Mouse (Mus musculus): Measurements from ENCODE around the gene Tex2. TPM values are rescaled to one million over a fixed set of nuclear protein-coding genes. Genes with fewer than 3 reads are reported as not detected.
"Not testable (repeated sequence)": the region's sequence is repeated elsewhere in the genome, so short reads cannot be mapped to it uniquely, and the experiment has no call there.

Tex2 gene
- polyA plus RNA-seq, 1 experiment from 2014 or later, result 18.3 TPM

DNA sequence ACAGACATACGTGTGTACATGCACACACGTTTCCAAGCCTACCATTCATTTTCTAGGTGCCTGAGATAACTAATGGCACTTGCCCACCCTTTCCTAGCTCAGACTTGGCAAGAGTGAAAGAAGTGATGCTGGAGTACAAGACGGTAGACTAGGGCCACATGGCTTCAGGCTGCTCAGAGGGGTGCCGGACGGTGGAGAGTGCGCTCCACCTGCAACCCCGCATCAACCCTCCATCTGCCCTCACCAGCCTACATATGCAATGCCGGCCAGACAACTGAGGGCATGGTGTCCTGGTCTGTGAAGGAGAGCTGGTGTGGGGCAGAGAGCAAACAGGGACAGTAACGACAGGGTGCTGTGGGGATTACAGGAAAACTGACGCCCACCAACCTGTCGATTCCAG is 22.0 kb downstream of the Tex2 start:
- no peak overlapping the region for H3K4me2 ChIP-seq (replicated peaks)
- no peak overlapping the region for H3K27ac ChIP-seq
- ATAC-seq, result no peak
- H3K4me1 ChIP-seq (replicated peaks), result no peaks in the 10 kb centered on the region; the same call in 1 of the 2 replicates
- 90% methylated on average over 11 of the region's 11 CpGs for WGBS
- H3K36me3 ChIP-seq, result no peaks in the 10 kb centered on the region
- H3K4me3 ChIP-seq (replicated peaks), result no peak overlapping the region
- no peaks in the 10 kb centered on the region for H3K27me3 ChIP-seq
- H3K9ac ChIP-seq (replicated peaks), result no peak overlapping the region
- H3K9me3 ChIP-seq, result no peaks in the 10 kb centered on the region

DNA sequence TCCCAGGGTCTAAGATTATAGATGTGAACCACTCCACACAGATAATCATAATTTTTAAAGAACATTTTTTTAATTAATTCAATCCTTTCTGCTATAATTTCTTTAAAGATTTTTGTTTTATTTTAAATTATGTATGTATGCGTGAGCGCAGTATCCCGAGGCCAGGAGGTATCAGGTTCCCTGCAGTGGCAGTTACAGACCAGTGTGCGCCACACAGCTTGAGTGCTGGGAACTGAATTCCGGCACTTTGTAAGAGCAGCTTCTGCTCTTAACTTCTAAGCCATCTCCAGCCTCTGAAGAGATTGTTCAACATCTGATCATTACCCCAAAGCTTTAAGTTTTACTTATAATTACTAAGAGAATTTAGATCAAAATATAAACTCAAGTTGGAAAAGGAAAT is 23.1 kb downstream of the Tex2 start:
- Histone ChIP-seq H3K4me1 (replicated peaks) (no peaks in the 10 kb centered on the region; the same call in 1 of the 2 replicates), H3K27ac (no peak overlapping the region), H3K9me3 (no peaks in the 10 kb centered on the region), H3K4me3 (replicated peaks) (no peak overlapping the region), H3K27me3 (no peaks in the 10 kb centered on the region), H3K36me3 (no peaks in the 10 kb centered on the region), H3K9ac (replicated peaks) (no peak overlapping the region), H3K4me2 (replicated peaks) (no peak overlapping the region)
- ATAC-seq, result no peak
- WGBS, result 46% methylated on average over 5 of the region's 5 CpGs

DNA sequence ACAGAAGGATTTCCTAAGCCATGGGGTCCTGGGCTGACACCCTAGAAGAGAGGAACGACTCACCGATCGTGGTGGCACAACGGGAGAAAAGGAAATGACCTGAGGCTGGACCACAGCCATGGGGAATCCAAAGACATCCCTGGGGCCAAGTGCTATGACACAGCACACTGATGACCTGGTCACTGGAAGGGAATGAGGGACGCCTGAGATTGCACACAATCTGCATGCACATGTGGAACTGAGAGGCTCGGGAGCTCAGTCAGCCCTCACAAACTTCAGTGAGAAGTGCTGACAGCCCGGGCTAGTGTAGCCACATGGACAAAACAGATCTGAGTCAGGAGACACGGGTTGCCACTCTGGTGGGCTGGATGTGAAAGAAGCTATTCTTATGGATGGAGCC is 24.4 kb downstream of the Tex2 start:
- H3K27ac ChIP-seq, result no peak overlapping the region
- no peaks in the 10 kb centered on the region for H3K9me3 ChIP-seq
- WGBS, result 58% methylated on average over 8 of the region's 8 CpGs
- no peaks in the 10 kb centered on the region for H3K27me3 ChIP-seq
- no peak for ATAC-seq
- no peaks in the 10 kb centered on the region; the same call in 1 of the 2 replicates for H3K4me1 ChIP-seq (replicated peaks)
- no peaks in the 10 kb centered on the region for H3K36me3 ChIP-seq
- H3K4me3 ChIP-seq (replicated peaks), result no peak overlapping the region
- H3K9ac ChIP-seq (replicated peaks), result no peak overlapping the region
- no peak overlapping the region for H3K4me2 ChIP-seq (replicated peaks)

DNA sequence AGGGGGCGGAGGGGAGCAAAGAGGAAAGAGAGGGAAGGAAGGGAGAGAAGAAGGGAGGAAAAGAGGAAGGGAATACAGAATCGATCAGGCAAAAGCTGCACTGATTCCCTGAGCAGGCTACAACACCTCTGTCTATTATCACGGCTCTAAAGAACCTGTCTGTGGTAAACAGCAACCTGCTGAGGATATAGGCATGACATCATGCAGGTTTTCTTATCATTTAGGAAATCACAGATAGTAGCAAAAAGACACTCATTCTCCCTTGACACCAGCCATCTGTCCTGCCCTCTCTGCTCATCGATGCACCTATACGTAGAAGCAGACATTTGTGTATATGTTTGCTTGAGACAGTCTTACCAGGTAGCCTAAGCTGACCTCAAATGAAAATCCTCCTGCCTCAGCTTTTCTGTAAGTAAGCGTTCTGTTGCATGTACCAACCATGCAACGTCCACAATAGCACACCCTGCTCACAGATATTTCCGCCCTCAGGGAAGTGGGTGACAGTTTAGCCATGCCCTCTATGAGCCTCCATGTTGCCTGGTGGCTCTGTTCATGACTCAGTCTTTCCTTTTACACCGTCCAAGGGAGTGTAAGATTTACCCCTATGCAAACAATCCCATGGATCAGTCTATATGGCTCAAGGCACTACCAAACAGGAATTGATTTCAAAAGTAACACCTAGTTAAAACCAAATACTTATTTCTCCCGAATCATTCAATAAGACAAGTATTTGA is 25.3 kb downstream of the Tex2 start:
- no peak for ATAC-seq
- 88% methylated on average over 10 of the region's 10 CpGs for WGBS
- Histone ChIP-seq H3K4me2 (replicated peaks) (no peak overlapping the region), H3K27me3 (no peaks in the 10 kb centered on the region), H3K4me1 (replicated peaks) (no peaks in the 10 kb centered on the region; the same call in 1 of the 2 replicates), H3K27ac (no peak overlapping the region), H3K4me3 (replicated peaks) (no peak overlapping the region), H3K9me3 (no peaks in the 10 kb centered on the region), H3K36me3 (no peaks in the 10 kb centered on the region), H3K9ac (replicated peaks) (no peak overlapping the region)

DNA sequence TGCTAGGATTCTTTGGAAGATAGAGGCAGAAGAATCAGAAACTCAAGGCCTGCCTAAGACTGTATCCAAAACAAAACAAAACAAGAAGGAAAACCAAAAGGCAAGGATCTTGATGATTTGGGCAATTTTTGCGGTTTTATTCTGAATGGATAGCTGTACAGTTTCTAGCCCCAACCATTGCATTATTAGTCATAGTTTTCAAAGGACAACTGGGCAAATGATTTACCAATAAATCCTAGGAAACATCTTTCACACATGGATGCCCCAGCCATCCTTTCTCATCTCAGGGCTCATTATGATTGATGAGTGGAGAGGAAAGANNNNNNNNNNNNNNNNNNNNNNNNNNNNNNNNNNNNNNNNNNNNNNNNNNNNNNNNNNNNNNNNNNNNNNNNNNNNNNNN is 29.4 kb downstream of the Tex2 start:
- no peaks in the 10 kb centered on the region for H3K36me3 ChIP-seq
- H3K9ac ChIP-seq (replicated peaks), result no peak overlapping the region
- H3K4me2 ChIP-seq (replicated peaks), result no peak overlapping the region
- H3K27me3 ChIP-seq, result no peaks in the 10 kb centered on the region
- 95% methylated on average over 1 of the region's 1 CpGs for WGBS
- ATAC-seq, result no peak
- no peaks in the 10 kb centered on the region for H3K9me3 ChIP-seq
- no peaks in the 10 kb centered on the region; the same call in 1 of the 2 replicates for H3K4me1 ChIP-seq (replicated peaks)
- H3K4me3 ChIP-seq (replicated peaks), result no peak overlapping the region
- peak overlapping the region; percentile 14; the same call in 1 of the 2 replicates for H3K27ac ChIP-seq

DNA sequence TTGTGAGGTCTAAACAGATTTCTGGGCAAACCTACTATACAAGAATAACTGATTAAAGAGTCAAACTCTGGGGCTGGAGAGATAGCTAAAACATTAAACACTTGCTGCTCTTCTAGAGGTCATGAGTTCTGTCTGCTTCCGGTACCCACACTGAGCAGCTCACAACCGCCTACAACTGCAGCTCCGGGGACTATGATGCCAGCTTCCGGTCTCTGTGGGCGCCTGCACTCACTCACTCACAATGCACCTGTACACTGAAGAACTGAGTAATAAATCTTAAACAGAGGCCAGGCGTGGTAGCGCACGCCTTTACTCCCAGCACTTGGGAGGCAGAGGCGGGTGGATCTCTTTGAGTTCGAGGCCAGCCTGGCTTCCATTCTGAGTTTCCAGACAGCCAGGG is 31.9 kb downstream of the Tex2 start:
- no peaks in the 10 kb centered on the region for H3K9me3 ChIP-seq
- 96% methylated on average over 10 of the region's 10 CpGs for WGBS
- H3K9ac ChIP-seq (replicated peaks), result no peak overlapping the region
- H3K4me3 ChIP-seq (replicated peaks), result no peak overlapping the region
- H3K4me2 ChIP-seq (replicated peaks), result no peak overlapping the region
- H3K4me1 ChIP-seq (replicated peaks), result no peaks in the 10 kb centered on the region
- H3K36me3 ChIP-seq, result no peaks in the 10 kb centered on the region
- no peak for ATAC-seq
- no peaks in the 10 kb centered on the region for H3K27me3 ChIP-seq
- H3K27ac ChIP-seq, result no peak overlapping the region

DNA sequence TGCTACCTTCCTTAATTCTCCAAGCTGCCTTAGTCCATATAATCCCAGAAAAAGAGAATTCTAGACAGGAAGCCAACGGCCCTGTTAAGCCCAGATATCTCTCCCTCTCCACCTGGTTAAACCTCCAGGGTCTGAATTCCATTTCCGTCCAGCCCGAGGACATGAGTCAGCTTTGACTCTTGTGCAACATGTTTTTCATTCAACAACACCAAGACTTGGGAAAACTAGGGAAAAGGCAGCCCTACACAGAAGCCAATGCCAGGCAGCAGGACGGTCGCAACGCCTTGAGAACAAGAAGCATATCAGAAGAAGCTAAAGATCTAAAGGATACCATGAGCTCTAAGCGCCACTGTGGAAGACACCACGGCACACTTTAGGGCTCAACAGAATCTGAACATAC is 32.8 kb downstream of the Tex2 start:
- WGBS, result 97% methylated on average over 8 of the region's 8 CpGs
- no peak overlapping the region for H3K4me3 ChIP-seq (replicated peaks)
- H3K27me3 ChIP-seq, result no peaks in the 10 kb centered on the region
- no peak overlapping the region for H3K4me2 ChIP-seq (replicated peaks)
- H3K9me3 ChIP-seq, result no peaks in the 10 kb centered on the region
- H3K27ac ChIP-seq, result no peak overlapping the region
- no peak overlapping the region for H3K9ac ChIP-seq (replicated peaks)
- no peak for ATAC-seq
- H3K36me3 ChIP-seq, result no peaks in the 10 kb centered on the region
- H3K4me1 ChIP-seq (replicated peaks), result no peaks in the 10 kb centered on the region

DNA sequence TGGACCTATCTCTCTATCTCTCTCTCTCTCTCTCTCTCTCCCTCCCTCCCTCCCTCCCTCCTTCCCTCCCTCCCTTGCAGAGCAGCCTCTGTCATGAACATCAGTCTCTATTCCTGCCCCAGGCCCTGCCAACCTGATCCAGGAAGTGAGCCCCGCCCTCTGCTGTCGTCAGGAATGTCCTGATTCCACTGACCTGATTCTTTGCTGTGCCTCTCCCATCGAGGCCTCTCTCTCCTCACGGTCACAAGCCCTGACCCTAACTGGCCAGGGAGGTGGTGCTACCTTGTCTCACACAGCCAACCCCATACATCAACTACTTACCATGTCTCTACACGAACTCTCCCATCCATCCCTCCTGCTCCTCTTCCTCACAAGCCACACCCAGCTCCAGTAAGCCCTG is 33.3 kb downstream of the Tex2 start:
- 72% methylated on average over 5 of the region's 5 CpGs for WGBS
- Histone ChIP-seq H3K9ac (replicated peaks) (no peak overlapping the region), H3K27ac (no peak overlapping the region), H3K9me3 (no peaks in the 10 kb centered on the region), H3K27me3 (no peaks in the 10 kb centered on the region), H3K4me3 (replicated peaks) (no peak overlapping the region), H3K36me3 (no peaks in the 10 kb centered on the region), H3K4me1 (replicated peaks) (no peaks in the 10 kb centered on the region), H3K4me2 (replicated peaks) (no peak overlapping the region)
- ATAC-seq, result no peak

DNA sequence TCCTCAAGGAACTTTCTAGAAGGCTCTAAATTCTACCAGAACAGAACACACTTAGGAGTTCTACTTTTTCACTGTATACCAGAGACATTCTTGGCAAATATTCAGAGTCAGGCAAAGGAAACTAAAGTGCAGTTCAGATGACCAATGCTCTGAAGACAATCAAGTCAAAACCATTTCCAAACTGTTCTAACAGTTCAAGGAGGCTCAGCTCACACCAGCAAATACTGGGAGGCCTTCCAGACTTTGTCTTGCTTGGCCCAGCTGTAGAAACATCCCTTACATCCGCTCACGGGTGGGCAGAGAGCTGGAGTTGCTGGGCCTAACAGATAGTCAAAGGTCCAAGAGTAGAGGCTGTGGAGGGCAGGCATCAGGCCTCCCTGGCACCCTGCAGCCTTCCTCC is 34.1 kb downstream of the Tex2 start:
- H3K27ac ChIP-seq, result no peak overlapping the region
- H3K9me3 ChIP-seq, result no peaks in the 10 kb centered on the region
- 96% methylated on average over 2 of the region's 2 CpGs for WGBS
- no peak overlapping the region for H3K4me2 ChIP-seq (replicated peaks)
- no peaks in the 10 kb centered on the region for H3K27me3 ChIP-seq
- H3K4me1 ChIP-seq (replicated peaks), result no peaks in the 10 kb centered on the region
- H3K9ac ChIP-seq (replicated peaks), result no peak overlapping the region
- no peak overlapping the region for H3K4me3 ChIP-seq (replicated peaks)
- H3K36me3 ChIP-seq, result no peaks in the 10 kb centered on the region
- no peak for ATAC-seq

DNA sequence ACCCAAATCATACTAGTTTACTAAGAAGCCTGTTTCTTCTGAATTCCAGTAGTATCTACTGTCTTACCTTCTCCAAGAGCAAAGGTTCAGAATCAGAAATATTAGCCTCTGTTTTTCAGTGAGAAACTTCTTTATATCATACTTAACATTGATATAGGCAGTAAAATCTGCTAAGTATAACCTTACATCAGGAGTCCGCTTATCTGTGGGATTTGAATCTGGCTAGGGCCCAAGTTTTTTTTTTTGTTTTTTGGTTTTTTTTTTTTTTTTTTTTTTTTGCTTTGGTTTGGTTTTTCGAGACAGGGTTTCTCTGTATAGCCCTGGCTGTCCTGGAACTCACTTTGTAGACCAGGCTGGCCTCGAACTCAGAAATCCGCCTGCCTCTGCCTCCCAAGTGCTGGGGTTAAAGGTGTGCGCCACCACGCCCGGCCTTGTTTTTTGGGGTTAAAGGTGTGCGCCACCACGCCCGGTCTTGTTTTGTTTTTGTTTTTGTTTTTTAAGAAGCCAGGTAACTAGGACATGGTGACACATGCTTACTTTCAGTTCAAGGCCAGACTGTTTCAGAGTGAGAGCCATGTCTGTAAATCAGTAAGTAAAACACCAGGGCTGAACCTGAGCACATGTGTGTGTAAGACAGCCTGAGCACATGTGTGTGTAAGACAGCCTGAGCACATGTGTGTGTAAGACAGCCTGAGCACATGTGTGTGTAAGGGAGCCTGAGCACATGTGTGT is 35.4 kb downstream of the Tex2 start:
- H3K9ac ChIP-seq (replicated peaks); H3K4me3 ChIP-seq (replicated peaks); H3K4me2 ChIP-seq (replicated peaks); H3K27me3 ChIP-seq; H3K36me3 ChIP-seq; H3K27ac ChIP-seq; ATAC-seq; H3K4me1 ChIP-seq (replicated peaks); H3K9me3 ChIP-seq: not testable (repeated sequence)
- 96% methylated on average over 10 of the region's 10 CpGs for WGBS

DNA sequence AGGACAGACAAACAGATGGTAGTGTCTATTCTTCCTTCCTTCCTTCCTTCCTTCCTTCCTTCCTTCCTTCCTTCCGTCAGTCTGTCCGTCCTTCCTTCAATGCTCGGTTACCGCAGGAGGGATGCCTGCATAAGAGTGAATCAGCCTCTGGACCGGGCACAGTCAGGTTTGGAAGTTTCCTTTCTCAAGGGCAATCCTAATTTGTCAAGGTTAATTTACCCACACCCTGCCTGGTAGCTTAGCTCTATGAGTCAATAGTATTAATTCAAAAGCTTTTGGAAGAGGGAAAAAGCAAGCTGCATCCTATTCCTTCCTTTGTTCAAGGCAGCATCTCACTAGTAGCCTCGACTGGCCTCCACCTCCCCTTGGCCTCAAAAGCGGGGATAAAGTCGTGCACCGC is 38.8 kb downstream of the Tex2 start:
- Histone ChIP-seq H3K4me1 (replicated peaks) (peaks cover 24% of the 10 kb centered on the region), H3K9me3 (no peaks in the 10 kb centered on the region), H3K9ac (replicated peaks) (no peak overlapping the region), H3K27ac (no peak overlapping the region), H3K27me3 (no peaks in the 10 kb centered on the region), H3K4me2 (replicated peaks) (no peak overlapping the region), H3K4me3 (replicated peaks) (no peak overlapping the region), H3K36me3 (no peaks in the 10 kb centered on the region)
- no peak for ATAC-seq
- WGBS, result 80% methylated on average over 9 of the region's 9 CpGs

DNA sequence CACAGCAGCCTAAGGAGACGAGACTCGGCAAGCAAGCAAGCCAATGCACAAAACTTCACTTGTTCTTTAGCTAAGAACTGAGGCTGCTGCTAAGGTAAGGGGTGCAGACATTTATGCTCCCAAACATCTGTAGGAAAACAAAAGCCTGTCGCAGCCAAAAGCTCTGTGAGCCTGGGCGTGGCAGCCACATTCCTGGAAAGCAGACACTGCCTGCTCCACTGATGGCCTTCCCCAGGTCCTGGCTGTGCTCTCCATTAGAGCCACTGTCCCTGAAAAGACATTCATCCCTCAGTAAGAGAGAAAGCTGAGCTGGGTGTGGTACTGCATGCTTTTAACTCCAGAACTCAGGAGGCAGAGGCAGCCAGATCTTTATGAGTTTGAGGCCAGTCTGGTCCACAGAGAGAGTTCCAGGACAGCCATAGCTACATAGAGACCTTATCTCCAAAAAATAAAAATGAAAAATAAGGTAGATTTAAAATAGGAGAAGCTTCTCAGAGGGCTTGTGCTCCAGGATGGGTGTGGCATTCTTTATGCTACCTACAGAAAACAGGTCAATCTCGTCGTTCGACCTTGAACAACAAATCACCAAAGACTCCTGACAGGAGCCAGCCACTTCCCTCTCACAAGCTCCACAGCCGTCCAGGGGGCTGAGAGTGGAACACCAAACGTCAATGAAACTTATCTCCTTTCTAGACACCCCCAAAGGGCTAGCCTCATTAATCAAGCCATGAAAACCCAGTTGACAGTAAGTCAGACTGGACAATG is 39.6 kb downstream of the Tex2 start:
- peaks cover 30% of the 10 kb centered on the region for H3K4me1 ChIP-seq (replicated peaks)
- H3K4me2 ChIP-seq (replicated peaks), result no peak overlapping the region
- H3K36me3 ChIP-seq, result no peaks in the 10 kb centered on the region
- H3K4me3 ChIP-seq (replicated peaks), result no peak overlapping the region
- H3K27ac ChIP-seq, result no peak overlapping the region
- WGBS, result 75% methylated on average over 9 of the region's 9 CpGs
- H3K9me3 ChIP-seq, result no peaks in the 10 kb centered on the region
- H3K9ac ChIP-seq (replicated peaks), result no peak overlapping the region
- no peaks in the 10 kb centered on the region for H3K27me3 ChIP-seq
- ATAC-seq, result no peak
